Mouse (Mus musculus): Measurements from ENCODE around the gene Marco.

The Marco gene

GRCm38 (mm10) chr1:120435591-120435990 lies 69.2 kb downstream of the Marco start:
- DNase-seq: no peak

- no peak for DNase-seq
Measured at GRCm38 (mm10) chr1:120430171-120430570, 74.7 kb downstream of the Marco start.

GRCm38 (mm10) chr1:120425587-120425986 lies 79.2 kb downstream of the Marco start:
- no peak for DNase-seq

Data from lung, postnatal 36 days (tissue).